Mouse (Mus musculus): ENCODE data around the gene Tbrg4.

DNA sequence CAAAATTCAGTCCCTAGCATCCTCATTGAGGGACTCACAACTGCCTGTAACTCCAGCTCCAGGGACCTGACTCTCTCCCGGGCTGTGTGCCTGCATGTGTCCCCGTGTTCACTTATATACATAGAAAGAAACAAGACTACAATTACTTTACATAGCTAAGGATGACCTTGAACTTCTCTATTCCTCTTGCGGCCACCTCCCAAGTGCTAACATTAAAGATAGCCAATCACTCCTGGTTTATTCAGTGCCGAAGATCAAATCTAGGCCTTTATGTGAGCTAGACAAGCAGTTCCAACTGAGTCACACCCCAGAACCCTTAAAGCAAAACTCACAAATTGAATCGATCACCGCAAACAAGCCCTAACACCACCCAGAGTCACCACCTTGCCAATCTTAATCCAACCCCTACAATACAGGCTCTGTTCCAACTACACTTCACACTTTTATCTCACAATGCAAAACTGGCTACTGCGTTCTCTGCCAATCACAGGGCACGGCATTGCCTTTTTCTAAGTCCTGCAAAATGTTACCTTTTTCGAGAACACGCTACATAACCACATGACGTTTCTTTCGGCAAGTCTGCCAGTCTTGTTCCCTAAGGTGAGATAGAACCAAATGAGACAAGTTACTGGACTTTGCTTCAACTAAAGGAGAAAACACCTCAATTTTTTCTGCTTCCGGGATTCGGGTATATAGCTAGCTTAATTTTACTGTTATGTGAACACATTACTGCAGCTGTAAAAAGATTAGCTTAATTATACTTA, 1.1 kb downstream of the Tbrg4 start:
- TF ChIP-seq GATA1 (IDR thresholded peaks at IDR 0.05; ENCODE audit: borderline replicate concordance, low read length), result no peak
- no peak for TF ChIP-seq FLI1 (IDR thresholded peaks at IDR 0.05; ENCODE audit: low read length)
